Mouse (Mus musculus) colon, adult 2 months (tissue): ENCODE measurements around the gene Txndc9. TPM values are rescaled to one million over a fixed set of nuclear protein-coding genes. Genes with fewer than 3 reads are reported as not detected.

Source experiments
- polyA plus RNA-seq: library from polyadenylated mRNA; depleted of rRNA; stranded (reverse); fragments of >200 nt; gene quantifications from 2 replicates; pipeline ENCODE4 v1.2.3, GENCODE M21; 2012; rRNA removed

The Txndc9 gene
- polyA plus RNA-seq, result 4.6 and 5.4 TPM in 2 replicates

DNA sequence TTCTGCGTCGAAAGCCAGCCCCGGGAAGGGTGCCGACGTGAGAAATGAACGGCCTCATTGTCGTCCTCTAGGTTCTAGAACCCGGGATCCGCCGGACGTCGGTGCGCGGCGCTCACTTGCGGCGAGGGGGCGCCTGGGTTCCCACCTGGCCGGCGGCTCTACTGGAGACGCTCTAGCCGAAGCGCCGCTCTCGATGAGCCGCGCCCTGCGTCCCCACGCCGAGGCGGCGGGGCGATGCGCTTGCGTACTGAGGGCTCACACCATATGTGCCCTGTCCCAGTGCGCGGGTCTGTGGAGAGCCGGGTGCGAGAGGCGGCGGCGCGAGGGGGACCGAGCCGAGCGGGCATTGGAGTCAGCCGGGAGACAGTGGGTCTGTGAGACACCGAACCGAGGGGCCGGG, at the start of gene Txndc9, which contains the start of gene Eif5b:
Gene Txndc9, minus strand, starts transcription at position 27 of the 400 bp plus-strand sequence.
Gene Eif5b, plus strand, starts transcription at position 144 of the 400 bp plus-strand sequence.

DNA sequence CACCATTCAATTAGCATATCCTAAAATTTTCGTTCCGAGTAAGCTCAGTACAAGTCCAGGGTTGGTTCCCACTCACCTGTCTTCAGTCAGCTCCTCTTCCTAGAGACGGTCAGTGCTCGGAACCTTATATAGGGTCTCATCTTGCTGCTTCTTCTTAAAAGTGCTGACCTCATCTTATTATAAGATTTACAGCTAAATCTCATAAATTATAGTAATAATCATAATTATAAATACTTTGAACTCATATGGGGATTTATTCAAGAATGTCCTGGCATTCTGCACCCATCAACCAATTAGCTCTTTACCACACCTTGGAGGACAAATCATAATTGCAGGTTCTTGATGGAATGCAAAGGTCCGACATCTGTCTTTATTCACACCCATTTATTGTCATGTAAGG, 40.0 kb downstream of the Txndc9 start, which contains the start of gene Lyg1:
Gene Lyg1, minus strand, starts transcription at position 101 of the 400 bp plus-strand sequence.

Other genes starting within 250 kb of the Txndc9 start
- 0.22 and 0.36 TPM in 2 replicates for gene Tsga10, start 131.5 kb downstream of the Txndc9 start, polyA plus RNA-seq
- 1.3 TPM in 2 replicates for gene Lipt1, start 126.2 kb downstream of the Txndc9 start, polyA plus RNA-seq
- 4.5 and 5.3 TPM in 2 replicates for gene Mitd1, start 107.5 kb downstream of the Txndc9 start, polyA plus RNA-seq
- 30.8 and 35.6 TPM in 2 replicates for gene Mrpl30, start 107.4 kb downstream of the Txndc9 start, polyA plus RNA-seq
- not detected in 2 replicates for gene Lyg2, start 81.4 kb downstream of the Txndc9 start, polyA plus RNA-seq
- not detected in 2 replicates for gene Lyg1, start 40.1 kb downstream of the Txndc9 start, polyA plus RNA-seq
- 2.3 and 3.3 TPM in 2 replicates for gene Eif5b, start 117 bp upstream of the Txndc9 start, polyA plus RNA-seq
- gene Rev1, start 131.9 kb upstream of the Txndc9 start, polyA plus RNA-seq, result 4.5 and 7.5 TPM in 2 replicates